Mouse (Mus musculus) gonadal fat pad, adult 2 months (tissue): ENCODE data around the gene Slc19a3. TPM values are rescaled to one million over a fixed set of nuclear protein-coding genes. Genes with fewer than 3 reads are reported as not detected.
"Not testable (repeated sequence)": the region's sequence is repeated elsewhere in the genome, so short reads cannot be mapped to it uniquely, and the experiment has no call there.

Experiments
- DNase-seq: peaks from one replicate; pipeline ENCODE4 v3.0.0-alpha.2; 2012; ENCODE audit warnings: low read depth
- polyA plus RNA-seq: library from polyadenylated mRNA; depleted of rRNA; stranded (reverse); fragments of >200 nt; gene quantifications from 2 replicates; pipeline ENCODE4 v1.2.3, GENCODE M21; 2012; rRNA removed

Gene Slc19a3
- polyA plus RNA-seq, 1 experiment: 3.0 TPM

DNA sequence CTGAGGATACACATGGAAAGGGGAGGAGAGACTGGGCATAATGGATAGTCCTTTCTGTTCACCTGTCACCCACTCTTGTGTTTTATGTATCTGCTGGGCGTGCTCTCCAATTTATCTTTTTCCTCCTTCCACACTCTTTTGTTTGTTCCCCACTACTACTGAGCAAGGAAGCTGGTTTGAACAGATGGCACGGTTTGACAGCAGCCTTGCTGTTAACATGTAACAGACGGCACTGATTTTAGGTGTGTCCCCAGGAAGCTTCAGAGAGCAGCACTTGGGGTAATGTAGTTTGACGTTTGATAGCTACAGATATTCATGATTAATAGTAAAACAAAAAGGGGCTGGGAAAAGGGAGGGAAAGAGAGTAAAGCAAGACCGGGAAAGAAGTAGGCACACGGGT, 30.8 kb downstream of the Slc19a3 start:
- no peak for DNase-seq

GRCm38 (mm10) chr1:83006218-83007179, 31.7 kb downstream of the Slc19a3 start:
- DNase-seq: no peak

GRCm38 (mm10) chr1:83000306-83000705, 37.9 kb downstream of the Slc19a3 start, which contains the start of gene Gm47959:
Gene Gm47959 (plus strand): TSS chr1:83000548.
- not testable (repeated sequence) for DNase-seq

DNA sequence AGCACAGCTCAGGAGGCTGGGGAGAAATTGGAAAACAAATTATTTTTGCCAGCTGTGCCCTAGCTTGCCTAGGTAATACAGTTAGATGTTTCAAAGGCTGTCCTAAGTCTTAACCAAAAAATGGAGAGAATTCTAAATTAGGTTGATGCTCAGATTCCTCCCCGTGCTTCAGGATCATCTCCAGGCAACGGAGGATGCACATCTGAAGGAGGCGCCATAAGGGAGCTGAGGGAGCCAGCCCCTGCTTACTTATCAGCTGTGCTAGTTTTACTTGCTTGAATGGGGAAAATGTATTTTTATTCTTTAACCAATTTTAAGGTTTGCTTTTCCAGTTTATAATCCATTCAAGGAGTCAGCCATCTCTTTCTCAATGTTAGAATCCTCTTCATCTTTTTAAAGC, 44.3 kb downstream of the Slc19a3 start:
- no peak for DNase-seq

DNA sequence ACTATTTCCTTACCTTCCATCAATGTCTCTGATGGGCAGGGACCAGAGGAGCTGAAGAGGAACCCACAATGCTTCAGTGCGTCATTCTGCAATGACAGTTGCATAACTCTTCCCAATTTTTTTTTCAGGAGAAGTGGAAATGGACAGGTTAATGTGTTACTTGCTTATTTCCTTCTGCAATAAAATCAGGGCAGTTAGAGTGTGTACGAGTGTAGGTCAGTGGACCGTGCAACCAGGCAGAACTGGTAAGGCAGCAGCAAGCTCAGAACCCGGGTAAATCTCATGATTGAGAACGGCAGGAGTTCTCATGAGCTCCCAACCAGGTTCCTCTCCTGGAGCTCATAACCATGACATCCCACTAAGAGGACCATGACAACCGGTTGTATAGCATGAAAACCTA, 46.2 kb downstream of the Slc19a3 start:
- DNase-seq: no peak

- DNase-seq: no peak
Measured at GRCm38 (mm10) chr1:82991596-82991995, 46.7 kb downstream of the Slc19a3 start.

DNA sequence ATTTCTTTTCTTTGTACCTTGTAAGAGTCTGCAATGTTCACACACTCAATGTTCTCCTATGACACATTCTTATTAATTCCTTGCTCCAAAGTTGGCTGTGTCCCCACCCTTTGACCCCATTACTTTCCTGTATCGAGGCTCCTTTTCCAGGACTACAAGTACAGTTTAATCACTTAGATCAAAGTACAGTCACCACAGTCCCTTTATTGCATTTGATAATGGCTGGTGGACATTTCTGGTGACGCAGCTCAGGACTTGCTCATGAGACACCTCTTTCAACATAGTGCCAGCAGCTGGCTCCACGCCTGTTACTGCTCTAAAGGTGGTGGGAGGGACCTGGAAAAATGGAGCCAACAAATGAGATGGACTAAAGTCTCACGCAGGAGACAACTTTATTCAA, 47.2 kb downstream of the Slc19a3 start:
- DNase-seq: no peak

- DNase-seq: no peak
Measured at GRCm38 (mm10) chr1:82987530-82988198, 50.6 kb downstream of the Slc19a3 start.

DNA sequence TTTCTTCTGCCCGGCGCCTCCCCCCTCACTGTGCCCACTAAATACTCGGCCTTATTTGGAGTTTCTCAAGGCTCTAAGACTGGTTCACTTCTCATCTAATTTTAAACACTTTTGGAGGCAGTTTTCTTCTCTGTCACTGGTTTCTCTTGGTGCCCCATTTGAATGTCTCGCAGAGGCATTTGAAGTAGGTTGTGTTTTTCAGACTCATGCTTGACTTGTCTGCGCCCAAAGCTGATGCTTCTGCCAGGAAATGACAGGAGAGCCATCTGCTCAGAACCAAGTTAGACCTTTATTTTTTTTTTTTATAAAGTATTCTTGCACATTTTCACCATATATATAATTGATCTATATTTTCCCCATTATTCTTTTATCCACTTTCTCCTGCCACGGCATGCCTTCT, 51.5 kb downstream of the Slc19a3 start:
- DNase-seq: no peak

DNA sequence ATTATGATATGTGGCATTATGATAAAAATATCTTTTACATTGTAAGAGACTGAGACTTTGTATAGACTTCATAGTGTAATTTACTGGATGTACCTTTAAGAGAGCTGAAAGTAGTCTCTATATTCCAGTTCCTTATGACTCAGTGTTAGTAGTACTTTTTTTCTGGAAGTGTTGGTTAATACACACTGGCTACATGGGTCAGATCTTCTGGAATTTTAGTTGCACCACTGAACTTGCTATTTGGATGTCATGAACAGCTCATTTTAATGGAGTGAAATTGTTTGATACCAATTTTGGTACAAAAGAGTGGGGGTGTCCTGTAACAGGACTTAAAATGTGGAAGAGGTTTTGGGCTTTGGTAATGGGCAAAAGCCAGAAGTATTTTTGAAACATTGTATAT, 60.4 kb downstream of the Slc19a3 start:
- DNase-seq: no peak

DNA sequence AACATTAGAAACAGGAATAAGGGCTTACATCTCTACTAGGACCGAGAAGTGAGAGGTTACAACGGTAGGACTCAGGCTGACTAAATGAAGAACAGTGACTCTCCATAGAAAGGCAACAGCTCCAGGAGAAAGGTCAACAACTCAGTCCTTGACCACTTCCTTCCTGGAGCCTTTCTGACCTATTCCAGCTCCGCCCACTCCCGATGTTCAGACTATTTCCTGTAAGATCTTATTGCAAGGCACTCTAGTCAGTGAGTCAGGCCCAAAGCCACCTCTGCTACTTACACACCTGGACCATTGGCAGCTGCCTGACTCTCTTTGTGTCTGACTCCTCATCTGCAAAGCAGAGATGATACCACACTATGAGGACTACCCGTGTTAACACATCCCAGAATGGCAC, 62.5 kb downstream of the Slc19a3 start:
- DNase-seq: no peak

DNA sequence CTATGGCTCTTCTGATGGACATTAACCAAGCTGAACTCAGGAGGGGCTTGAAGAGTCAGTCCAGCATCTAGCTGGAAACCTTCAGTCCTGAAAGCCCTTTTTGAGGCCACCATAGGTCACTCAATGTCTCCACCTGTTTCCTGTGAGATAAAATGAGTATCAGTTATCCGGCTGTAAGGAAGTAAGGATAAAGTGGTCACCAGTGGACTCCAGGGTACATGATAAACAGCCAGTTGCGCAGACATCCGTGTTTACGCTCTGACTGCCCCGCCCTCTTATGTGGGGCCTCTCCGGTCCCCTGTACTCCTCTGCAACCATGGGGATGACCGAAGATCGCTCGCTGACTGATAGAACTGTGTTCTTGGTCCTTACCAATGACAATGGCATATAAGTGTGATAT, 63.9 kb downstream of the Slc19a3 start:
- no peak for DNase-seq

GRCm38 (mm10) chr1:82973901-82974300, 64.3 kb downstream of the Slc19a3 start:
- DNase-seq: no peak

DNA sequence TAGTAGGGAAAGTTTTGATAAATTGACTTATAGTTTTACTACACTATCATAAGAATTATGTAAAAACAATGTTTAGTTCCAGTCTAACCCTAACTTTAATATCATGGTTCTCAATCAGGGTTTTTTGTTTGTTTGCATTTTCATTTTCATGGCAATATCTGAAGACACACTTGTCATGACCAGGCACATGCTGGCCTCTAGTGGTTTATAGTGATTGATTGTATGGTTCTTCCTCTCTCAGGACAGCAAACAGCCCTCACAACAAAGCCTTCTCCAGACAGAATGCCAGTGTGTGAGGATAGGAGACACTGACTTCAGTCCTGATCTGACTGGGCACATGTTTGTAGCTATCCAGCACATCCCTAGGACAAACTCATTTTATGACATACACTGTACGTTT, 65.0 kb downstream of the Slc19a3 start:
- DNase-seq: no peak

DNA sequence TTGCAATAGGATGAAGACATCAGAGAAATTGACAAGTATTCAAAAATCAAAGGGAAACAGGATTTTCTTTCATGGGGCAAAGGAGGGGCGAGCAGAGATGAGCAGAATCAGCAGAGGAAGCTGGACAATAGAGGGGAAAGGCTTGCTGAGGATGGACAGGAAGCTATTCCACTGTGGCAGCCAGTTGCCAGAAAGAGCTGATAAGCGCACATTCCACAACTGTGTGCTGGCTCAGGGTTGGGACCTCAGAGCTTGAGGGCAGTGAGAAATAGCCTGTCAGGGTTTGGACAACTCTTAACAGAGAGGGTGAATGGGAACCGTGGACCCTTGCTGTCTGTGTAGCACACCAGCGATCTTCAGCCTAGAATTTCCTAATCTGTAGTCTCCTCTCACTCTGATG, 66.2 kb downstream of the Slc19a3 start:
- no peak for DNase-seq

- DNase-seq: no peak
Measured at GRCm38 (mm10) chr1:82966413-82966812, 71.8 kb downstream of the Slc19a3 start.

Other genes with a start within 250 kb of the Slc19a3 start
- gene Agfg1, start 199.0 kb downstream of the Slc19a3 start, polyA plus RNA-seq: 31.3 and 36.8 TPM in 2 replicates
- gene A030005L19Rik, start 125.1 kb downstream of the Slc19a3 start, polyA plus RNA-seq: 0.19 and 0.49 TPM in 2 replicates
- gene A030014E15Rik, start 113.5 kb downstream of the Slc19a3 start, polyA plus RNA-seq: not detected in 2 replicates
- gene Gm6217, start 107.0 kb downstream of the Slc19a3 start, polyA plus RNA-seq: not detected in 2 replicates
- not detected in 2 replicates for gene A030003K21Rik, start 95.1 kb downstream of the Slc19a3 start, polyA plus RNA-seq
- not detected in 2 replicates for gene Gm7544, start 82.4 kb downstream of the Slc19a3 start, polyA plus RNA-seq
- not detected in 2 replicates for gene Gm47955, start 78.2 kb downstream of the Slc19a3 start, polyA plus RNA-seq
- gene Gm47959, start 37.9 kb downstream of the Slc19a3 start, polyA plus RNA-seq: not detected in 2 replicates
- gene Krtap28-10, start 4.0 kb upstream of the Slc19a3 start, polyA plus RNA-seq: not detected in 2 replicates
- gene Gm47969, start 6.5 kb upstream of the Slc19a3 start, polyA plus RNA-seq: not detected in 2 replicates
- not detected in 2 replicates for gene A030005K14Rik, start 20.9 kb upstream of the Slc19a3 start, polyA plus RNA-seq
- gene Krtap28-13, start 22.5 kb upstream of the Slc19a3 start, polyA plus RNA-seq: not detected in 2 replicates
- not detected in 2 replicates for gene Ccl20, start 78.3 kb upstream of the Slc19a3 start, polyA plus RNA-seq
- 0.65 and 0.74 TPM in 2 replicates for gene Daw1, start 121.3 kb upstream of the Slc19a3 start, polyA plus RNA-seq